Mouse (Mus musculus): ENCODE data around the gene Fam83d. TPM values are rescaled to one million over a fixed set of nuclear protein-coding genes. Genes with fewer than 3 reads are reported as not detected.

Fam83d gene
- polyA plus RNA-seq, 1 experiment from 2014 or later, result 51.1 TPM

DNA sequence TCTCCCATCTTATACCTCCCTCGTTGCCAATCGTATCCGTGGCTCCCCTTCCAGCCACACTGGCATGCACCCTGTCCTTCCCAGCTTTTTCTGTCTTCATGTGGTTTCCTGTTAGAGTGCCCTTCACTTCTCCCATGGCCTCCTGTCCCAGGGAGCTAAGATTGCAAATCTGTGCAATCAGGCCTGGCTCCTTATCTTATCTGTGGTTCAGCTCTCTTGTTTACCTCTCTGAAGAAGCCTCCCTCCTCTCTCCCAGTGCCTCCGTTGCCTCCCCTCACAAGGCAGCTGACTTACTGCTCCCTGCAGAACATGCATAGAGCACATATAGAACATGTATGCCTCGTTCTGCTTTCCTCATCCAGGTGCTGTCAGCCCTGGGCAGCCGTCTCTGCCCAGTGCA lies 9.6 kb downstream of the Fam83d start:
- no peak overlapping the region for H3K27ac ChIP-seq (replicated peaks; ENCODE audit: low read depth, low read length)
- whole genome bisulfite sequencing, result 69% methylated on average over 6 of the region's 6 CpGs

DNA sequence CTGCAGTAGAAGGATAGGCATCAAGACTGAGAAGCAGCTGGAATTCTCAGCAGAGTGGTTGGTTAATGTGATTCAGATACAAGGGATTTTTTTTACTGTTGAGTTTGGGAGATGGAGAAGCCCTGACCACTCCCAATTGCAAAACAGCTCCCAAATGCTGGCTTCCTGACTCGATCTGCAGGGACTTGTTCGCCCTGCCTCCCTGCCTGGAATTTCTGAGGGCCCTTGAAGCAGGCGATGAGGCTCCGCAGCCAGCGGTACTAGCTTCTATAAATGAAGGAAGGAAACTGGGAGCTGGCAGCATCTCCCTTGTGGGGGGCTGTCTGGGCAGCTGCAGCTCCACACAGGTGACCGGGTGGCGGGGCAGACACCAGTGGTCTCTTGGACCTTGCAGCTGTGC lies 10.5 kb downstream of the Fam83d start:
- no peak overlapping the region for H3K4me2 ChIP-seq (ENCODE audit: low read depth, severe bottlenecking)
- H3K9ac ChIP-seq (ENCODE audit: low read length), result no peak overlapping the region
- WGBS, result 74% methylated on average over 7 of the region's 7 CpGs
- DNase-seq (ENCODE audit: low spot score), result no peak
- no peaks in the 10 kb centered on the region for H3K4me1 ChIP-seq (ENCODE audit: control insufficient read depth, insufficient read depth, low read length)
- no peak overlapping the region for H3K4me3 ChIP-seq (ENCODE audit: low read depth, low read length)
- ATAC-seq (ENCODE audit: insufficient number of reproducible peaks, low FRiP score, low TSS enrichment, low read depth), result no peak
- H3K9me3 ChIP-seq (ENCODE audit: control insufficient read depth, low read length), result no peaks in the 10 kb centered on the region
- H3K36me3 ChIP-seq (ENCODE audit: control insufficient read depth, insufficient read depth, low read length), result peaks cover 13% of the 10 kb centered on the region
- H3K27ac ChIP-seq (replicated peaks; ENCODE audit: low read depth, low read length), result no peak overlapping the region
- no peaks in the 10 kb centered on the region for H3K27me3 ChIP-seq (ENCODE audit: control insufficient read depth, insufficient read depth, low read length)

More for the DNA sequence above, 9.6 kb downstream of the Fam83d start:
- Histone ChIP-seq H3K36me3 (ENCODE audit: control insufficient read depth, insufficient read depth, low read length) (peaks cover 13% of the 10 kb centered on the region), H3K9ac (ENCODE audit: low read length) (no peak overlapping the region), H3K27me3 (ENCODE audit: control insufficient read depth, insufficient read depth, low read length) (no peaks in the 10 kb centered on the region), H3K4me3 (ENCODE audit: low read depth, low read length) (no peak overlapping the region), H3K9me3 (ENCODE audit: control insufficient read depth, low read length) (no peaks in the 10 kb centered on the region), H3K4me2 (ENCODE audit: low read depth, severe bottlenecking) (no peak overlapping the region), H3K4me1 (ENCODE audit: control insufficient read depth, insufficient read depth, low read length) (no peaks in the 10 kb centered on the region)
- ATAC-seq (ENCODE audit: insufficient number of reproducible peaks, low FRiP score, low TSS enrichment, low read depth) (no peak), DNase-seq (ENCODE audit: low spot score) (no peak)

DNA sequence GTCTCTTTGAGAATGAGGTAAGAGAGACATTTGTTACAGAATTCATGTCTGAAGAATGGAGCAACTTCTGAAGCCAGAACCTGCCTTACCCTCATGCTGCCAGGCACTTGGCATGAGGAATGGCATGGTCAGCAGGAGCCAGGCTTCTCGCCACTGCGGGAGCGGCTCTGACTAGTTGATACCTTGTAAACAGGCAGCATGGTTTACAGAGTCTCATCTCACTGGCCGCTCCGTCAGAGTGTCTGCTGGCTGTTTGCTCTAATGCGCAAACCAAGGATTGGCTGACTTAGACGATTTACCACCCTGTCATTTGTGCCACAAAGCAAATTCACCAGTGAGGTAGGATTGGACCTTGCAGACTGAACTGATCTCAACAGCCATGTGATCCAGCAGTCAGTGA lies 13.2 kb downstream of the Fam83d start:
- H3K4me3 ChIP-seq (ENCODE audit: low read depth, low read length), result no peak overlapping the region
- no peaks in the 10 kb centered on the region for H3K4me1 ChIP-seq (ENCODE audit: control insufficient read depth, insufficient read depth, low read length)

DNA sequence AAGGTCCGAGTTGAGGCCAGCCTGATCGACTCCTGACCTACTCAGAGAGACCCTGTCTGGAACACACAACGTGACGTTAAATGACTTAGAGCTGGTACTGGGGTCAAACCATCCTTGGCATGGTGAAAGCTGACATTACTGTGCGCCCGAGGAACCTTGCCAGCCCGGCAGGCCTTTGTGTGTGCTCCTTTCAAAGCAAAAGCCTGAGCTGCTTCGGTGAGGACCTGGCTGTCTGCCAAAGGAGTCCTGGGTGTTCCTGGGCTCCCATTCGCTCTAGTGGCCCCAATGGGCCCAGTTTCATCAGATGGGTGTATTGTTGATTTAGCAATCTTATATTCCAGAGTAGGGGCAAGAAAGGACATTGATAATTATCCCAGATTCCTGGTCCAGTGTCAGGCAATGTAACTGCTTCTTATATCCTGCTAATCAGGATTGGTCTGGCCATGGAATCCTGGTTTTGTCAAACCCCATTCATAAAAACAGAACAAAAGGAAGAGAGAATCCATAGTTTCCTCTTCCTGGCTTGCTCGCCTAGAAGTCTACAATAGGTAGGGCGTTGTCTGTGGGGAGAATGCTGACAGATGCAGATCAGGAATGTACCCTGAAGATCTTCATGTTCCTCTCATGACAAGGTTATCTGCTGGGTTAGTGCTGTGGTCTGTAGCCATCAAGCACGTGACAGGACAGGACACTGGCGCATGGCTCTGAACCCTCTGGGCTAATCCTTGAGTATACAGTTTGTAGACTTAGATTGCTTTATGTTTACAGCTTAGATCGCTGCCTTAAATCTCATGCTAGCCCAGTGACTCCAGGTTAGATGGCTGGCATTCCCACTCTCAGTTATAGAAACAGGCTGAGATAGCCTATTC lies 19.3 kb downstream of the Fam83d start:
- whole genome bisulfite sequencing, result 96% methylated on average over 14 of the region's 14 CpGs
- Histone ChIP-seq H3K4me1 (ENCODE audit: control insufficient read depth, insufficient read depth, low read length) (no peaks in the 10 kb centered on the region), H3K4me2 (ENCODE audit: low read depth, severe bottlenecking) (no peak overlapping the region), H3K9me3 (ENCODE audit: control insufficient read depth, low read length) (no peaks in the 10 kb centered on the region), H3K9ac (ENCODE audit: low read length) (no peak overlapping the region), H3K27ac (replicated peaks; ENCODE audit: low read depth, low read length) (no peak overlapping the region), H3K36me3 (ENCODE audit: control insufficient read depth, insufficient read depth, low read length) (peaks cover 13% of the 10 kb centered on the region; the same call in 1 of the 2 replicates), H3K4me3 (ENCODE audit: low read depth, low read length) (no peak overlapping the region), H3K27me3 (ENCODE audit: control insufficient read depth, insufficient read depth, low read length) (no peaks in the 10 kb centered on the region)
- no peak for DNase-seq (ENCODE audit: low spot score)
- ATAC-seq (ENCODE audit: insufficient number of reproducible peaks, low FRiP score, low TSS enrichment, low read depth), result no peak

More for the DNA sequence above, 13.2 kb downstream of the Fam83d start:
- ATAC-seq (ENCODE audit: insufficient number of reproducible peaks, low FRiP score, low TSS enrichment, low read depth) (no peak), DNase-seq (ENCODE audit: low spot score) (no peak)
- peaks cover 26% of the 10 kb centered on the region for H3K36me3 ChIP-seq (ENCODE audit: control insufficient read depth, insufficient read depth, low read length)
- 93% methylated on average over 7 of the region's 7 CpGs for WGBS
- H3K9ac ChIP-seq (ENCODE audit: low read length), result no peak overlapping the region
- no peak overlapping the region for H3K27ac ChIP-seq (replicated peaks; ENCODE audit: low read depth, low read length)
- no peak overlapping the region for H3K4me2 ChIP-seq (ENCODE audit: low read depth, severe bottlenecking)
- H3K27me3 ChIP-seq (ENCODE audit: control insufficient read depth, insufficient read depth, low read length), result no peaks in the 10 kb centered on the region
- H3K9me3 ChIP-seq (ENCODE audit: control insufficient read depth, low read length), result no peaks in the 10 kb centered on the region

DNA sequence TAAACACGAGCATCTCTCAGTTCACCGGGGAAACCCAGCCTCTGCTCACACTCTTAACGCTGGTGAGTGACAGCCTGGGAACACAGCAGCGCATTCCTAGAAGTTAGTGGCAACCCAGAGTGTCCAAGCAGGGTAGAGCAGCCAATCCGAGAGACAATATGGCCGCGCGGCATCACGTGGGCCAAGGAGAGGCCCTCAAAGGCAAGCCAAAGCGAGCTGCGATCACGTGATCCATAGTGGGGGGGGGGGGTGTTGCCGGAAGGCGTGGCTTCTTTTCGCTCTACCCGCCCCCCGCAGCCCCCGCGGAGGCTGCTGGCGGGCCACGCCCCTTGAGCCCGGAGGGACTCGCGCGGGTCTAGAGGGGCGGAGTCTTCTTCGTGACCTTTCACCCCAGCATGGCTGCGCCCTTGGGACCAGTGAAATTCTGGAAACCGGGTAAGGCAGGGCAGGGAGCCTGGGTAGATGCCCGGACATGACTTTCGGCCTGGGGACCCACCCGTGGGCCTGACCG lies 26.7 kb downstream of the Fam83d start, which contains the start of gene Dhx35:
Gene Dhx35, plus strand, starts transcription at position 314 of the 511 bp plus-strand sequence.
- Histone ChIP-seq H3K4me1 (ENCODE audit: control insufficient read depth, insufficient read depth, low read length) (no peaks in the 10 kb centered on the region), H3K27me3 (ENCODE audit: control insufficient read depth, insufficient read depth, low read length) (no peaks in the 10 kb centered on the region), H3K36me3 (ENCODE audit: control insufficient read depth, insufficient read depth, low read length) (no peaks in the 10 kb centered on the region), H3K27ac (replicated peaks; ENCODE audit: low read depth, low read length) (peak within 1 kb of the TSS; percentile 5; the same call in 1 of the 2 replicates), H3K4me2 (ENCODE audit: low read depth, severe bottlenecking) (peak within 1 kb of the TSS; percentile 82), H3K4me3 (ENCODE audit: low read depth, low read length) (peak within 1 kb of the TSS; percentile 76), H3K9me3 (ENCODE audit: control insufficient read depth, low read length) (no peaks in the 10 kb centered on the region), H3K9ac (ENCODE audit: low read length) (peak within 1 kb of the TSS; percentile 81)
- DNase-seq (ENCODE audit: low spot score) (peak; percentile 95), ATAC-seq (ENCODE audit: insufficient number of reproducible peaks, low FRiP score, low TSS enrichment, low read depth) (peak; percentile 98)
- WGBS, result under 1% methylated on average over 29 of the region's 33 CpGs

DNA sequence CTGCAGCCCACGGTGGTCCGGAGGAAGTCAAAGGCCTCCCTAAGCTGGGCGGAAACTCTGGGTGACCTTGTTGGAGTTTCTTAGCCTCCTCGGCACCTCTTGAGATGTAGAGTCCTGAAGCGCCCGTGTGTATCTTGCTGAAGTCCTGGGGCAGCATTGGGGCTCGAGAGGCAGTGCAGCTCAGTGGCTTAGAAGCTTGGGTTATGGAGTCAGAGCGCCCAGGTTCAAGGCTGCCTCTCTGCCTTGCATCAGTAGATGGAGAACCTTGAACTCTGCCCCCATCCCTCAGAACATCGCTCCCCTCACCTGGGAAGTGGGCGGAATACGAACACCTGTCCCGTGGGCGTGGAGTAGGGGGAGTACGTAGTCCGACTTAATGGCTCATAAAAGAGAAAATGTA lies 27.1 kb downstream of the Fam83d start:
- Histone ChIP-seq H3K27me3 (ENCODE audit: control insufficient read depth, insufficient read depth, low read length) (no peaks in the 10 kb centered on the region), H3K4me2 (ENCODE audit: low read depth, severe bottlenecking) (peak overlapping the region; percentile 82), H3K9ac (ENCODE audit: low read length) (peak overlapping the region; percentile 81), H3K4me1 (ENCODE audit: control insufficient read depth, insufficient read depth, low read length) (no peaks in the 10 kb centered on the region), H3K9me3 (ENCODE audit: control insufficient read depth, low read length) (no peaks in the 10 kb centered on the region), H3K4me3 (ENCODE audit: low read depth, low read length) (peak overlapping the region; percentile 76), H3K27ac (replicated peaks; ENCODE audit: low read depth, low read length) (no peak overlapping the region), H3K36me3 (ENCODE audit: control insufficient read depth, insufficient read depth, low read length) (no peaks in the 10 kb centered on the region)
- 13% methylated on average over 15 of the region's 15 CpGs for WGBS
- ATAC-seq (ENCODE audit: insufficient number of reproducible peaks, low FRiP score, low TSS enrichment, low read depth) (no peak; the same call in 1 of the 2 replicates), DNase-seq (ENCODE audit: low spot score) (no peak)

DNA sequence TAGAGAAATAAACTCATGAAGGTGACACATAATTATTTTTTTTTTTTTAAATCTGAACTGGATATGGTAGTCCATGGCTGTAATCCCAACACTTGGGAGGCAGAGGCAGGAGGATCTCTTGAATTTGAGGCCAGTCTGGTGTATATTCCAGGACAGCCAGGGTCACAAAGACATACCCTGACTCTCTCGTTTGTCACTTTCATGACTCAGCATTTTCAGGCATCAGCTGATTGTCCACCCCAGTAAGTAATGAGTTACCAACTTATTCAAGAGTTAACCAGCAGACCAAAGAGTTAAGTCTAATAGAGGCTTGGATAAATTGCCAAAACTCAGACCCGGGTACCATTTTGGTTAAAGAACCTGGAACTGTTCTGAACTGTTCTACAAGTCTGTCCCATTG lies 28.0 kb downstream of the Fam83d start:
- no peak overlapping the region for H3K4me3 ChIP-seq (ENCODE audit: low read depth, low read length)
- DNase-seq (ENCODE audit: low spot score) (no peak), ATAC-seq (ENCODE audit: insufficient number of reproducible peaks, low FRiP score, low TSS enrichment, low read depth) (no peak)
- no peaks in the 10 kb centered on the region for H3K9me3 ChIP-seq (ENCODE audit: control insufficient read depth, low read length)
- H3K27me3 ChIP-seq (ENCODE audit: control insufficient read depth, insufficient read depth, low read length), result no peaks in the 10 kb centered on the region
- no peak overlapping the region for H3K4me2 ChIP-seq (ENCODE audit: low read depth, severe bottlenecking)
- WGBS, result 88% methylated on average over 2 of the region's 2 CpGs
- no peaks in the 10 kb centered on the region for H3K4me1 ChIP-seq (ENCODE audit: control insufficient read depth, insufficient read depth, low read length)
- no peak overlapping the region for H3K27ac ChIP-seq (replicated peaks; ENCODE audit: low read depth, low read length)
- H3K36me3 ChIP-seq (ENCODE audit: control insufficient read depth, insufficient read depth, low read length), result no peaks in the 10 kb centered on the region; the same call in 1 of the 2 replicates
- H3K9ac ChIP-seq (ENCODE audit: low read length), result no peak overlapping the region

DNA sequence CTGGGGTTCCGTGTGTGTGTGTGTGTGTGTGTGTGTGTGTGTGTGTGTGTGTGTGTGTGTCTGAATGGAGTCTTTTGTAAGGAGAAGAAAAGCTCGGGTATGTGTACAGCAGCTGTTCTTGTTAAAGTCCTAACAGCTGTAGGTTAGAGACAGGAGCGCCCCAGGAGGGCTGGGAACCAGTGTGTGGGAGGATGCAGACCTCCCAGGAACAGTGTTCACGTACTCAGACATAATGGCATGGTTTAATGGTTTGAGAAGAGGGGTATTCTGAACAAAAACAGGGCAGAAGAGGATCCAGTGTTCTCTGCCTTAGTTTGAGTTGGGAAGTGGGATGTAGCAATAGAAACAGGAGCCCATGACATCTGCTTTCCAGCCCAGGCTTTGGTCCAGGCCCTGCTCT lies 31.4 kb downstream of the Fam83d start:
- Histone ChIP-seq H3K9me3 (ENCODE audit: control insufficient read depth, low read length) (no peaks in the 10 kb centered on the region), H3K27me3 (ENCODE audit: control insufficient read depth, insufficient read depth, low read length) (no peaks in the 10 kb centered on the region), H3K27ac (replicated peaks; ENCODE audit: low read depth, low read length) (no peak overlapping the region), H3K4me3 (ENCODE audit: low read depth, low read length) (no peak overlapping the region), H3K36me3 (ENCODE audit: control insufficient read depth, insufficient read depth, low read length) (peaks cover 4% of the 10 kb centered on the region; the same call in 1 of the 2 replicates), H3K4me1 (ENCODE audit: control insufficient read depth, insufficient read depth, low read length) (no peaks in the 10 kb centered on the region), H3K4me2 (ENCODE audit: low read depth, severe bottlenecking) (no peak overlapping the region), H3K9ac (ENCODE audit: low read length) (no peak overlapping the region)
- no peak for ATAC-seq (ENCODE audit: insufficient number of reproducible peaks, low FRiP score, low TSS enrichment, low read depth)
- 67% methylated on average over 4 of the region's 4 CpGs for WGBS
- no peak for DNase-seq (ENCODE audit: low spot score)
